Comparison of ENCODE assay signal across 27 mouse cellular contexts in the genomic region with DNA sequence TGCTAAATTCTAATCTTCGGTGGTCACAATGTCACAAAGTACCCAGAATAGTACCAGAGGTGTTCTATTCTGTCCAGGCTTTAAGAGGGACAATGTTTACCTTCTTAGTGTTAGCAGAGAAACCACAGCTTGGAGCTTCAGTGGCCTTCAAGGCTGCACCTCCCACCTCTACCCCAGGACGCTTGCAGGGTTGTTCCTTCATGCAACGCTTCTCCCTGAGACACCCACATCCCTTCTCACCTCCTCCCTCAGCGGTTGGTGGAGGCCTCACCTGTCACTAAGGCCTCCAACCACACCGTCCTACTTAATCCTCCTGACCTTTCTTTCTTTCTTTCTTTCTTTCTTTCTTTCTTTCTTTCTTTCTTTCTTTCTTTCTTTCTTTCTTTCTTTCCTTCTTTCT. TPM values are rescaled to one million over a fixed set of nuclear protein-coding genes. Genes with fewer than 3 reads are reported as not detected.
A peak's percentile ranks its signal among the peaks of the same experiment; 100 is the strongest.
DNase-seq lines count a peak whose midpoint lies in the region; ATAC-seq and TF ChIP-seq lines count a peak whose summit lies in the region.
"Had no signal": no experiment of that assay in that cellular context is flagged by ENCODE, and none has a peak within 500 bp of the region (broad histone marks: within the 10 kb centered on the region; RNA-seq: fewer than 3 reads in every experiment).

No protein-coding gene starts in this region.

- ATAC-seq in inflammation-experienced regulatory T-cells, adult 6 months: peak; percentile 89

- H3K36me3 ChIP-seq in spleen, adult 2 months (ENCODE audit: control insufficient read depth, insufficient read depth, low read length): no peaks in the 10 kb centered on the region
- H3K36me3 ChIP-seq in thymus, adult 2 months (ENCODE audit: control insufficient read depth, insufficient read depth, low read length): no peaks in the 10 kb centered on the region
- H3K36me3 ChIP-seq: embryonic facial prominence, embryonic 13.5 days; forebrain, embryonic 12.5 days; heart, embryonic 15.5 days; hindbrain, embryonic 15.5 days; kidney, embryonic 15.5 days; limb, embryonic 13.5 days; liver, embryonic 13.5 days; midbrain, embryonic 10.5 days; neural tube, embryonic 12.5 days had no signal

- no peak for TF ChIP-seq POLR2A in spleen, adult 2 months (IDR thresholded peaks at IDR 0.05; ENCODE audit: low read depth, low read length)
- TF ChIP-seq POLR2A in thymus, adult 2 months (IDR thresholded peaks at IDR 0.05; ENCODE audit: control insufficient read depth, extremely low read depth, insufficient read depth, low read length, poor library complexity): no peak
- TF ChIP-seq POLR2A in lung, adult 2 months (IDR thresholded peaks at IDR 0.05; ENCODE audit: borderline replicate concordance, extremely low read depth, low read depth, low read length): no peak

- peak in 1 of 2 experiments; percentile 47 for DNase-seq in spleen, adult 2 months (ENCODE audit: low read depth in 1 of 2, low spot score in 2 of 2)
- DNase-seq in spleen, adult 12 weeks (ENCODE audit: low spot score): no peak
- peak; percentile 31 for DNase-seq in thymus, adult 2 months
- peak; percentile 56 for DNase-seq in thymus, postnatal 4 days
- no peak for DNase-seq in neural tube, embryonic 10.5 days (ENCODE audit: extremely low spot score, low spot score)
- no peak for DNase-seq in heart, adult 18-20 months
- DNase-seq in lung, adult 2 months: no peak
- DNase-seq: adrenal gland, postnatal 25 days; cerebellum, adult 8-10 months; cerebellum, postnatal 36 days; embryo, embryonic 11 days; heart, postnatal 4 days; kidney, adult 11 months; kidney, postnatal 4 days; liver, embryonic 13.5 days; lung, embryonic 14.5 days had no signal

- no peak for TF ChIP-seq CTCF in spleen, adult 2 months (IDR thresholded peaks at IDR 0.05; ENCODE audit: extremely low read depth, insufficient read depth, insufficient read length, insufficient replicate concordance)
- no peak for TF ChIP-seq CTCF in thymus, adult 2 months (IDR thresholded peaks at IDR 0.05; ENCODE audit: borderline replicate concordance, control insufficient read depth, extremely low read depth, insufficient read depth, low read length, poor library complexity)
- TF ChIP-seq CTCF in lung, adult 2 months (IDR thresholded peaks at IDR 0.05; ENCODE audit: insufficient read depth, low read length): no peak

- peak overlapping the region; percentile 32 for H3K27ac ChIP-seq in spleen, adult 2 months (ENCODE audit: insufficient read depth, low read length)
- H3K27ac ChIP-seq in thymus, adult 2 months (ENCODE audit: control insufficient read depth, insufficient read depth, low read length): no peak overlapping the region
- H3K27ac ChIP-seq: embryonic facial prominence, embryonic 13.5 days; forebrain, embryonic 12.5 days; heart, embryonic 15.5 days; hindbrain, embryonic 15.5 days; kidney, embryonic 15.5 days; limb, embryonic 13.5 days; liver, embryonic 13.5 days; macrophage; midbrain, embryonic 10.5 days; neural tube, embryonic 12.5 days had no signal

- H3K27me3 ChIP-seq in spleen, adult 2 months (ENCODE audit: control insufficient read depth, insufficient read depth, low read length): no peaks in the 10 kb centered on the region
- no peaks in the 10 kb centered on the region for H3K27me3 ChIP-seq in thymus, adult 2 months (ENCODE audit: control insufficient read depth, insufficient read depth, low read length)
- H3K27me3 ChIP-seq: embryonic facial prominence, embryonic 13.5 days; forebrain, embryonic 12.5 days; hindbrain, embryonic 15.5 days; kidney, embryonic 15.5 days; limb, embryonic 13.5 days; liver, embryonic 13.5 days; neural tube, embryonic 12.5 days had no signal

- 40% methylated on average over 5 of the region's 5 CpGs for WGBS in spleen, adult 2 months
- WGBS in thymus, adult 2 months: 29% methylated on average over 5 of the region's 5 CpGs
- 67% methylated on average over 5 of the region's 5 CpGs for WGBS in lung, adult 2 months

- peaks cover 2% of the 10 kb centered on the region; the same call in 1 of the 2 replicates for H3K4me1 ChIP-seq in spleen, adult 2 months (ENCODE audit: control insufficient read depth, insufficient read depth, insufficient read length)
- peaks cover 6% of the 10 kb centered on the region; the same call in 1 of the 2 replicates for H3K4me1 ChIP-seq in thymus, adult 2 months (replicated peaks; ENCODE audit: control insufficient read depth, insufficient read depth, low read length)
- peaks cover 5% of the 10 kb centered on the region; the same call in 1 of the 2 replicates for H3K4me1 ChIP-seq in lung, adult 2 months (ENCODE audit: control insufficient read depth, insufficient read depth, low read length)
- H3K4me1 ChIP-seq: embryonic facial prominence, embryonic 13.5 days; forebrain, embryonic 12.5 days; heart, embryonic 15.5 days; hindbrain, embryonic 15.5 days; kidney, embryonic 15.5 days; limb, embryonic 13.5 days; liver, embryonic 13.5 days; midbrain, embryonic 10.5 days; neural tube, embryonic 12.5 days had no signal

- no peak overlapping the region for H3K4me3 ChIP-seq in spleen, adult 2 months (ENCODE audit: extremely low read depth, insufficient read depth, insufficient read length)
- no peak overlapping the region for H3K4me3 ChIP-seq in thymus, adult 2 months (ENCODE audit: control insufficient read depth, insufficient read depth, low read length)
- no peak overlapping the region for H3K4me3 ChIP-seq in lung, adult 2 months (replicated peaks; ENCODE audit: extremely low read depth, low read depth, low read length)
- H3K4me3 ChIP-seq: embryonic facial prominence, embryonic 13.5 days; erythroblast, embryonic 14.5 days; forebrain, embryonic 12.5 days; heart, embryonic 15.5 days; hindbrain, embryonic 15.5 days; kidney, embryonic 15.5 days; limb, embryonic 13.5 days; liver, embryonic 13.5 days; midbrain, embryonic 10.5 days; neural tube, embryonic 12.5 days had no signal

RNA-seq across cellular contexts. Expression of a gene that starts 17.2 kb away (rescaled TPM):
- 232 and 275 TPM in 2 replicates for polyA plus RNA-seq in spleen, adult 2 months (2012; rRNA removed)
- 100 to 1,000 TPM; 177 to 212 (median 210) TPM for polyA plus RNA-seq in inflammation-experienced regulatory T-cells, adult 6 months (2017; shearing (Covaris generic))
- polyA plus RNA-seq in thymus, adult 2 months (2012; rRNA removed): 190 and 193 TPM in 2 replicates
- 10 to 100 TPM; 41.1 to 43.2 TPM for total RNA-seq in heart, adult 18-20 months (2021)
- polyA plus RNA-seq in lung, adult 2 months (2012; rRNA removed): 557 and 634 TPM in 2 replicates

RNA-seq across cellular contexts. Expression of a gene that starts 43.3 kb away (rescaled TPM):
- 52.9 TPM in 2 replicates for polyA plus RNA-seq in spleen, adult 2 months (2012; rRNA removed)
- 100 to 1,000 TPM; 166 to 211 (median 167) TPM for polyA plus RNA-seq in inflammation-experienced regulatory T-cells, adult 6 months (2017; shearing (Covaris generic))
- polyA plus RNA-seq in thymus, adult 2 months (2012; rRNA removed): 157 and 171 TPM in 2 replicates
- 10 to 100 TPM; 15.2 to 15.9 TPM for total RNA-seq in heart, adult 18-20 months (2021)
- 18.4 and 24.0 TPM in 2 replicates for polyA plus RNA-seq in lung, adult 2 months (2012; rRNA removed)

RNA-seq across cellular contexts. Expression of a gene that starts 59.3 kb away (rescaled TPM):
- polyA plus RNA-seq in spleen, adult 2 months (2012; rRNA removed): 165 and 208 TPM in 2 replicates
- 10 to 100 TPM; 20.3 to 27.7 (median 24.6) TPM for polyA plus RNA-seq in inflammation-experienced regulatory T-cells, adult 6 months (2017; shearing (Covaris generic))
- 321 and 324 TPM in 2 replicates for polyA plus RNA-seq in thymus, adult 2 months (2012; rRNA removed)
- total RNA-seq in heart, adult 18-20 months (2021): 10 to 100 TPM; 51.1 to 52.7 TPM
- 148 and 168 TPM in 2 replicates for polyA plus RNA-seq in lung, adult 2 months (2012; rRNA removed)

Comparison
In these comparisons a context has a peak if more than half of its experiments do, and no peak if none do; other contexts are left out.
1. DNase-seq: peak in thymus, adult 2 months (single experiment) and thymus, postnatal 4 days (single experiment); none in spleen, adult 12 weeks (single experiment), neural tube, embryonic 10.5 days (single experiment), heart, adult 18-20 months (0 of 2) and lung, adult 2 months (single experiment).